Mouse (Mus musculus) limb, embryonic 11.5 days (tissue): ENCODE measurements around the gene Raver1. TPM values are rescaled to one million over a fixed set of nuclear protein-coding genes. Genes with fewer than 3 reads are reported as not detected.

Source experiments
- ATAC-seq: fragments of 200-750 bp; cut with Nextera tagmentation; 2 replicates; pipeline ENCODE4 v1.8.0; 2017; ENCODE audit warnings: low read depth; ENCODE audit not compliant: insufficient number of reproducible peaks, low FRiP score, low TSS enrichment
- DNase-seq: peaks from one replicate; pipeline ENCODE4 v3.0.0-alpha.2; 2015; ENCODE audit warnings: low spot score
- H3K27ac ChIP-seq: fragments of 300-500 bp; sonication (generic); replicated peaks from 2 replicates; pipeline ENCODE4 v1.5.1; 2014; ENCODE audit warnings: low read depth, mild to moderate bottlenecking, low read length
- H3K27me3 ChIP-seq: fragments of 300-500 bp; sonication (generic); 2 replicates; pipeline ENCODE4 v1.6.1; 2014; ENCODE audit warnings: mild to moderate bottlenecking, low read length, mixed read lengths; ENCODE audit not compliant: control insufficient read depth, insufficient read depth
- H3K36me3 ChIP-seq: fragments of 300-500 bp; sonication (generic); 2 replicates; pipeline ENCODE4 v1.6.1; 2014; ENCODE audit warnings: mild to moderate bottlenecking, low read length, moderate library complexity, mixed read lengths; ENCODE audit not compliant: control insufficient read depth, insufficient read depth
- H3K4me1 ChIP-seq: fragments of 300-500 bp; sonication (generic); 2 replicates; pipeline ENCODE4 v1.6.1; 2014; ENCODE audit warnings: low read length, mixed read lengths; ENCODE audit not compliant: control insufficient read depth, insufficient read depth
- H3K4me2 ChIP-seq: fragments of 300-500 bp; sonication (generic); 2 replicates; pipeline ENCODE4 v1.6.1; 2014; ENCODE audit warnings: low read depth, mild to moderate bottlenecking, moderate library complexity; ENCODE audit not compliant: severe bottlenecking
- H3K4me3 ChIP-seq: fragments of 300-500 bp; sonication (generic); 2 replicates; pipeline ENCODE4 v1.5.1; 2014; ENCODE audit warnings: low read depth, low read length
- H3K9ac ChIP-seq: fragments of 300-500 bp; sonication (generic); 2 replicates; pipeline ENCODE4 v1.6.1; 2014; ENCODE audit warnings: mild to moderate bottlenecking, low read length
- H3K9me3 ChIP-seq: fragments of 300-500 bp; sonication (generic); 2 replicates; pipeline ENCODE4 v1.6.1; 2016; ENCODE audit warnings: low read length; ENCODE audit not compliant: control insufficient read depth
- WGBS: fragments of 180-500 bp; shearing (Covaris S2); extraction: QIAGEN DNeasy Blood & Tissue Kit; methylation state at CpG from one replicate; pipeline ENCODE4 v1.1.7; 2014; 5-methylcytosine and 5-hydroxymethylcytosine counted together
- polyA plus RNA-seq: library from polyadenylated mRNA; unstranded; fragments of >200 nt; fragmentation: Nextera tagmentation; extraction: Ambion mirVana; gene quantifications from 2 replicates; pipeline ENCODE4 v1.2.1, GENCODE M21; 2014

The Raver1 gene
- polyA plus RNA-seq, 1 experiment from 2014 or later, result 99.1 TPM

GRCm38 (mm10) chr9:21095958-21096357, 4.2 kb upstream of the Raver1 start:
- ATAC-seq (no peak), DNase-seq (no peak)
- H3K4me3 ChIP-seq, result no peak overlapping the region
- H3K4me2 ChIP-seq, result no peak overlapping the region
- no peaks in the 10 kb centered on the region for H3K27me3 ChIP-seq
- H3K36me3 ChIP-seq, result no peaks in the 10 kb centered on the region
- peaks cover under 1% of the 10 kb centered on the region; the same call in 1 of the 2 replicates for H3K4me1 ChIP-seq
- no peak overlapping the region for H3K27ac ChIP-seq
- WGBS, result 95% methylated on average over 4 of the region's 4 CpGs
- peak overlapping the region; percentile 18; the same call in 1 of the 2 replicates for H3K9ac ChIP-seq
- H3K9me3 ChIP-seq, result no peaks in the 10 kb centered on the region

- no peaks in the 10 kb centered on the region for H3K9me3 ChIP-seq
- H3K27me3 ChIP-seq, result no peaks in the 10 kb centered on the region
- no peak overlapping the region for H3K9ac ChIP-seq
- DNase-seq (no peak), ATAC-seq (no peak)
- H3K27ac ChIP-seq, result no peak overlapping the region
- no peak overlapping the region for H3K4me2 ChIP-seq
- peaks cover 15% of the 10 kb centered on the region; the same call in 1 of the 2 replicates for H3K36me3 ChIP-seq
- peaks cover 7% of the 10 kb centered on the region for H3K4me1 ChIP-seq
- H3K4me3 ChIP-seq, result no peak overlapping the region
- WGBS, result 94% methylated on average over 9 of the region's 9 CpGs
Observed at GRCm38 (mm10) chr9:21093423-21093822, 1.6 kb upstream of the Raver1 start.

- H3K27ac ChIP-seq, result peak overlapping the region; percentile 84
- no peak for DNase-seq
- 5% methylated on average over 24 of the region's 24 CpGs for WGBS
- H3K9ac ChIP-seq, result peak overlapping the region; percentile 87
- H3K4me2 ChIP-seq, result peak overlapping the region; percentile 78
- peak overlapping the region; percentile 68 for H3K4me3 ChIP-seq
- H3K9me3 ChIP-seq, result no peaks in the 10 kb centered on the region
- no peaks in the 10 kb centered on the region for H3K27me3 ChIP-seq
- peak; percentile 11; the same call in 1 of the 2 replicates for ATAC-seq
- H3K36me3 ChIP-seq, result peaks cover 30% of the 10 kb centered on the region
- H3K4me1 ChIP-seq, result peaks cover 7% of the 10 kb centered on the region
Observed at GRCm38 (mm10) chr9:21090972-21091706, 669 bp downstream of the Raver1 start.

GRCm38 (mm10) chr9:21090537-21090936, 1.3 kb downstream of the Raver1 start:
- Histone ChIP-seq H3K27me3 (no peaks in the 10 kb centered on the region), H3K36me3 (peaks cover 35% of the 10 kb centered on the region), H3K9ac (peak overlapping the region; percentile 87; the same call in 1 of the 2 replicates), H3K27ac (no peak overlapping the region), H3K4me1 (peaks cover 7% of the 10 kb centered on the region), H3K9me3 (no peaks in the 10 kb centered on the region), H3K4me2 (peak overlapping the region; percentile 78), H3K4me3 (peak overlapping the region; percentile 68)
- 95% methylated on average over 1 of the region's 1 CpGs for WGBS
- ATAC-seq (no peak), DNase-seq (no peak)

GRCm38 (mm10) chr9:21083324-21083723, 8.5 kb downstream of the Raver1 start:
- no peak overlapping the region for H3K9ac ChIP-seq
- H3K36me3 ChIP-seq, result peaks cover 63% of the 10 kb centered on the region
- H3K27me3 ChIP-seq, result no peaks in the 10 kb centered on the region
- H3K4me3 ChIP-seq, result no peak overlapping the region
- no peak for ATAC-seq
- no peak overlapping the region for H3K4me2 ChIP-seq
- WGBS, result 95% methylated on average over 3 of the region's 3 CpGs
- H3K4me1 ChIP-seq, result no peaks in the 10 kb centered on the region
- H3K9me3 ChIP-seq, result no peaks in the 10 kb centered on the region
- no peak for DNase-seq
- H3K27ac ChIP-seq, result no peak overlapping the region

DNA sequence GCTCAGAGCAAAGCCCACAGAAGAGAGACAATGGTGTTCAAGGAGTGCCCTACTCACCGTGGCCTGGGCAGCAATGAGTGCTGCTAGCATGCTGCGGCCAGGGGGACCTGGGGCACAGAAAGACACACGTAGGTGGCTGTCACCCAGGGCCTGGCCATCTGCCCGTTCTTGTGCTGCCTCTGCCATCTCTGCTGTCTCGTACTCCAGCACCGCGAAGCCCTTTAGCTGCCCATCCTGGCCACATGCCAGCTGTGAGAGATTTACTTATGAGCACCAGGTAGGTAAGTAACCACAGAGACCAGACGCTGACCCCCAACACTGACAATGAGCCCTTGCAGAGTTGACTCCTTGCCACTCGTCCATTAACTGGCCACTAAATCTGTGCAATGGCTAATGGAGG, 10.7 kb downstream of the Raver1 start:
- Histone ChIP-seq H3K4me2 (no peak overlapping the region), H3K27me3 (no peaks in the 10 kb centered on the region), H3K36me3 (peaks cover 59% of the 10 kb centered on the region), H3K4me1 (no peaks in the 10 kb centered on the region), H3K4me3 (no peak overlapping the region), H3K9ac (no peak overlapping the region), H3K27ac (no peak overlapping the region), H3K9me3 (no peaks in the 10 kb centered on the region)
- WGBS, result 93% methylated on average over 9 of the region's 9 CpGs
- ATAC-seq, result no peak
- DNase-seq, result no peak

GRCm38 (mm10) chr9:21075625-21076024, 16.2 kb downstream of the Raver1 start:
- no peaks in the 10 kb centered on the region for H3K27me3 ChIP-seq
- DNase-seq (no peak), ATAC-seq (no peak)
- WGBS, result 87% methylated on average over 3 of the region's 3 CpGs
- H3K9ac ChIP-seq, result no peak overlapping the region
- no peak overlapping the region for H3K4me2 ChIP-seq
- peaks cover 4% of the 10 kb centered on the region; the same call in 1 of the 2 replicates for H3K4me1 ChIP-seq
- H3K27ac ChIP-seq, result no peak overlapping the region
- no peaks in the 10 kb centered on the region for H3K9me3 ChIP-seq
- peaks cover 43% of the 10 kb centered on the region for H3K36me3 ChIP-seq
- no peak overlapping the region for H3K4me3 ChIP-seq

DNA sequence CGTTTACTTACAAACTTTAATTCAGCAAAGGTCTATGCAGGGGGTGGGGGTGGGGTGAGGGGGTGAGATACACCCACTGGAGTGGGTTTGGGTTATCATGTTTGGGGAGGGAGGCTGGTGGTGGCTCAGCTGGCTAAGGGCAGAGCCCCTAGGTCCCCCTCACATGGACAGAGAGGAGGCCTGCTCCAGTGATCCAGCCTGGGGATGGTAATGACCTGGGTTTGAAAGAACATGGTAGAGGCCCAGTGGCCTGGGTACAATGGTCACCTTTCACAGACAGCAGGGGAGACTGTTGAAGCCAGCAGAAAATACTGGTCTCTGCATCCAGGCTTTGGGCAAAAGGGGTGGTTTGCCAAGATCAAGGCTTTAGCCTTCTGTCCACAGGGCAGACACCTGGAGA, 17.6 kb downstream of the Raver1 start:
- H3K4me3 ChIP-seq, result no peak overlapping the region
- no peaks in the 10 kb centered on the region for H3K9me3 ChIP-seq
- WGBS, result 87% methylated on average over 1 of the region's 1 CpGs
- H3K27ac ChIP-seq, result no peak overlapping the region
- ATAC-seq, result no peak
- peaks cover 29% of the 10 kb centered on the region for H3K36me3 ChIP-seq
- no peak for DNase-seq
- H3K4me1 ChIP-seq, result peaks cover 4% of the 10 kb centered on the region; the same call in 1 of the 2 replicates
- no peak overlapping the region; the same call in 1 of the 2 replicates for H3K9ac ChIP-seq
- no peak overlapping the region for H3K4me2 ChIP-seq
- H3K27me3 ChIP-seq, result no peaks in the 10 kb centered on the region
